ENCODE assay signal across 25 mouse cellular contexts in the genomic region with DNA sequence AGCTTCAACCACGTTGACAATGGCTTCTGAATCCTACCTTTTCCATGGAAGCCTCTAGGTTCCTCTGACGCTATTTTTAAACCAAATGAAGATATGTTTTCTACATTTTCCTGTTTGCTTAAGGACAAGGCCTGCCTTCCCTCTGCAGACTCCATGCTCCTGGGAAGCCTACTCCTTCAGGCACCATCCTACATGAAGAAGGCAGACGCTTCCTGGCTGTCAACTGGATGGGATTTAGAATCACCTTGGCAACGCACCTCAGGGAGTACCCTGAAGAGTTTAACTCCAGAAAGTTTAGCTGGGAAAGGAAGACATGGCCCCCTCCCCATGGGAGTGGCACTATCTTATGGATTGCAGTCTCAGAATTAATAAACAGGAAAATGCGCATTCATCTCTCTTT.
"Had no signal": no experiment of that assay in that cellular context is flagged by ENCODE, and none has a peak within 500 bp of the region (broad histone marks: within the 10 kb centered on the region; RNA-seq: fewer than 3 reads in every experiment).

No protein-coding gene starts in this region.

- ATAC-seq: hindbrain, postnatal 0 days; intestine, embryonic 16.5 days; liver, embryonic 12.5 days had no signal

- H3K9ac ChIP-seq: heart, embryonic 13.5 days; heart, embryonic 15.5 days; hindbrain, embryonic 13.5 days; hindbrain, embryonic 15.5 days; kidney, embryonic 15.5 days; limb, embryonic 13.5 days; limb, embryonic 15.5 days; liver, embryonic 12.5 days had no signal

- DNase-seq: gastrocnemius, postnatal 14 days; gastrocnemius, postnatal 36 days; heart, adult 18-20 months; heart, postnatal 14 days; heart, postnatal 36 days; kidney, adult 11 months; kidney, adult 2 months; kidney, adult 9 months; kidney, postnatal 14 days; kidney, postnatal 36 days; layer of hippocampus, adult 9-11 months; layer of hippocampus, postnatal 36 days; left cerebral cortex, postnatal 4 days had no signal

- H3K4me2 ChIP-seq: heart, embryonic 13.5 days; heart, embryonic 15.5 days; hindbrain, embryonic 13.5 days; hindbrain, embryonic 15.5 days; kidney, embryonic 15.5 days; limb, embryonic 13.5 days; limb, embryonic 15.5 days; liver, embryonic 12.5 days had no signal

- H3K27me3 ChIP-seq: heart, embryonic 13.5 days; heart, embryonic 15.5 days; hindbrain, embryonic 13.5 days; hindbrain, embryonic 15.5 days; kidney, embryonic 15.5 days; limb, embryonic 13.5 days; limb, embryonic 15.5 days; liver, embryonic 12.5 days had no signal

- H3K36me3 ChIP-seq: hindbrain, embryonic 13.5 days; hindbrain, embryonic 15.5 days; kidney, embryonic 15.5 days; limb, embryonic 13.5 days; limb, embryonic 15.5 days; liver, embryonic 12.5 days had no signal

- H3K4me3 ChIP-seq: heart, embryonic 10.5 days; heart, embryonic 13.5 days; heart, embryonic 15.5 days; hindbrain, embryonic 13.5 days; hindbrain, embryonic 15.5 days; kidney, embryonic 15.5 days; limb, embryonic 13.5 days; limb, embryonic 15.5 days; liver, embryonic 12.5 days had no signal

- H3K9me3 ChIP-seq: heart, embryonic 10.5 days; hindbrain, embryonic 13.5 days; hindbrain, embryonic 15.5 days; limb, embryonic 13.5 days; limb, embryonic 15.5 days had no signal

- H3K27ac ChIP-seq: heart, embryonic 10.5 days; heart, embryonic 13.5 days; heart, embryonic 15.5 days; hindbrain, embryonic 13.5 days; hindbrain, embryonic 15.5 days; hindbrain, postnatal 0 days; kidney, embryonic 15.5 days; kidney, postnatal 0 days; limb, embryonic 13.5 days; limb, embryonic 15.5 days; liver, embryonic 12.5 days had no signal

- H3K4me1 ChIP-seq: heart, embryonic 13.5 days; heart, embryonic 15.5 days; hindbrain, embryonic 13.5 days; hindbrain, embryonic 15.5 days; kidney, embryonic 15.5 days; limb, embryonic 15.5 days had no signal
